Mouse (Mus musculus): ENCODE measurements around the gene Tmem150a.

Tmem150a gene

GRCm38 (mm10) chr6:72352636-72353405 is 2.4 kb upstream of the Tmem150a start:
- DNase-seq = no peak

- DNase-seq = no peak
Measured at GRCm38 (mm10) chr6:72354025-72354424, 1.2 kb upstream of the Tmem150a start.

DNA sequence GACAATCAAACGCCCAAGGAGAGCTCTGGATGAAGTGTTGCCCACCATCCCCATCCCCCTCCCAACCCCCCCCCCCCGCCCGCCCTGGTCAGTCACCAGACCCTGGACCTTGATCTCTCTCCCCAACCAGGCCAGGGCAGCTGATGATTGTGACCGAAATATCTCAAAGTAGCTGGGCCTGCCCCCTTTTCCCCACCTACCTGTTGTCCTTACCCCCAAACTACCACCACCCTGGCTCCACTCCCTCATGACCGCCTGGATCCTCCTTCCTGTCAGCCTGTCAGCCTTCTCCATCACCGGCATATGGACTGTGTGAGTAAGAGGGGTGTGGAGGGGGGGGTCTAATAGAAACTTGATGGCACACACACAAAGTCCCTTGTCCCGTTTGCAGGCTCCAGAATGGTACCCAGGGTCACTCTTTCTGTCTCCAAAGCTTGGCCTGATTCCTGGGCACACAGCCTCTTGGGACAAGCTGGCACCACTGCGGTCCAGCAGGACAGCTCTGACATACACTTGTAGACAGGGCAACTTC is 820 bp downstream of the Tmem150a start:
- peak; percentile 52 for DNase-seq

GRCm38 (mm10) chr6:72357164-72358079 is 2.2 kb downstream of the Tmem150a start:
- peak; percentile 36 for DNase-seq

- DNase-seq = peak; percentile 21
Measured at GRCm38 (mm10) chr6:72358086-72358764, 3.0 kb downstream of the Tmem150a start.

DNA sequence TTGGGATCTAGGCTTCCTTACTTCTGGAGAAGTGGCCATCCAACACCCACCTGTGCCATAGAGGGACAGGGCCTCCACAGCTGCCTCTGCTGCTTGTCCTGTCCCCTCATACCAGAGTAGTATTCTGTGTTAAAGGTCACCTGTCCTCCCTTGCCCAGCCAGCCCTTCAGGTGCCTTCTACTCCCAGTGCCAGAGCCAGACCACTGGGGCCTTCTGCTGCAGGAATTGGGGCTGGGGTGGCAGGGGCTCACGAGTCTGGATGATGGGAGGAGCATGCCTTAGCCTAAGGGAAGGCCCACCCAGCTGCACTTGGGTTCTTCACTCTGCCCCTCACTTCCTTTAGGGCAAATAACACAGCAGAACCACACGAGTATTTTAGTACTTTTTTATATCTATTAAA is 4.1 kb downstream of the Tmem150a start:
- no peak for DNase-seq

- DNase-seq = no peak
Measured at GRCm38 (mm10) chr6:72359891-72360598, 4.8 kb downstream of the Tmem150a start.

DNA sequence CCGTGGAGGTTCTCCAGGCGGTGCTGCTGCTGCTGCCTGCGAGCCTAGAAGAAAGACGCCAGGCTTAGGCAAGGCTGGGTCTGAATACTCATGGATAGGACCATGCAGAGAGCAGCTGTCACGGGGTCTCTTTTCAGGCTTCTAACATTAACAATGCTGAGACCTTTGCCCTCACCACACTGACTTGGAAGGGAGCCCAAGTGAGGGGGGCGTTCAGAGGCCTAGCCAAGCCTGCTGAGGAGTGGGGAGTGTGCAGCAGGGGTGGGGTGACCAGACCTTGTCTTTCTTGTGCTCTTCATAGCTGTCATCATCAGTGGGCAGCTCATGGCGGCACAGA is 5.3 kb downstream of the Tmem150a start:
- DNase-seq = peak; percentile 41

DNA sequence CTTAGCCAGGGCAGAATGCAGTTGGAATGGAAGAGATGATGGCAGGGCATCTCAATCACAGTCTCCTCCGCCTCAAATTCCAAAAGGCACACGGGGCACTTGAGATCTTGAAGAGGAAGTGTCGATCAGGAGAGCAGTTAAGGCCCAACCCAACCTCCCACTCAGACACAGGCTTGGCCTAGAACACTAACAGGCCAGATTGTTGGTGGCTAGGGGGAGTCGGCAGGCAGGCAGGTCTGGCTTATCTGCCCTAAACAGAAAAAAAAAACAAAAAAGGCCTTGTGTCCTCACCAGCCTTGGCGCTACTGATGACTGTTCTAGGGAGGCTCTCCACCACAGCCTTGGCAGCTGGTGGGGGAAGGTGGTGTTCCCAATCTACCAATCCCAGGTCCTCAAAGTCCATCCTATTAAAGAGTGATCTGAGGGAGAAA is 5.9 kb downstream of the Tmem150a start:
- peak; percentile 28 for DNase-seq

DNA sequence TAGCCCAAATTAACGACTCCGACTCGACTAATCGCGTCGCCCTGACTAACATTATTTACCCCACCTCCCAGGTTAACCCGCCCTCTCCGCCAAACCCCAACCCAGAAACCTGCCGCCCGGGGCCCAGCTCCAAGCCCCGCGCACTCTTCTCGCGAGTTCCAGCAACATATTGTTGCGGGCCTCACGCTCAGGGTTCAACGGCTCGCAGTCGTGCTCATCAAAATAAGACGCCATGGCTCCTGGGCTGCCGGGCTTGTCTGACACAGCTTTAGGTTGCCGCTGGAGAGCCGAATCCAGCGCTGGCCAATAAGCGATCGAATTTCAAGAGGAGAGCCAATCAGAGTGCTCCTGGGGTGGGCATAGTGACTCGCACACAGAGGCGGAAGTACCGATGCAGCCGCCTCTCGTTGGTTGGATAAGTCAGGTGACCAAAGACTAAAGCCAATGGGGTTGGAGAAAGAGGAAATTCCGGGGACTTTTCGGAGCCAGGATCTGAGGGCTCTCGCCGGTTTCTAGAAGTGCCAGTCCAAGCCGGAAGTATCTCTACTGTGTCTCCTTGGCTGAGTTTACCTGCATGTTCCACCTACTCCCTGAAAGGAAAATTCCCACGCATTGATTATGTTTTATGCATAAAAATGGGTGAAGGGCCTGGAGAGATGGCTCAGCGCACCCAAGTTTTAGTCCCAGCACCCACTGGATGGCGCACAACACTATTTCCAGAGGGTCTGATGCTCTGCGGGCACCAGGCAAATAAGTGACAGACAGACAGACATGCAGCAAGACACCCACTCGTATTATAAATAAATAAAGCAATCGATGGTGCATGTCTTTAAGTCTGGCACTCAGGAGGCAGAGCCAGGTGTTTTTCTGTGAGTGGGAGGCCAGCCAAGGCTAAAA is 7.1 kb downstream of the Tmem150a start:
- peak; percentile 97 for DNase-seq

DNA sequence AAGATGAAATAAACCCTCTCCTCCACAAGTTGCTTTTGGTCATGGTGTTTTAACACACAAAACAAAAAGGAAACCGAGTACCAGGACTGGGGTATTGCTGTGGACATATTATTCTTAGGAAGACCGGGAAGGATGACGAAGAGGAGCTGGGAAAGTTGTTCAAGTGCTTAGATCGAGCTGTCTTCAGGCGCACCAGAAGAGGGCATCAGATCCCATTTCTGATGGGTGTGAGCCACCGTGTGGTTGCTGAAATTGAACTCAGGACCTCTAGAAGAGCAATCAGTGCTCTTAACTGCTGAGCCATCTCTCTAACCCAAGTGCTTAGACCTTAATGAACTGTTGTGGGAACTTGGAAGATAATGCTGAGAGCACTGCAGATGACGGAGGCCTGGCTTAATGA is 8.8 kb downstream of the Tmem150a start:
- DNase-seq = no peak

- no peak for DNase-seq
Measured at GRCm38 (mm10) chr6:72364985-72365384, 9.7 kb downstream of the Tmem150a start.

DNA sequence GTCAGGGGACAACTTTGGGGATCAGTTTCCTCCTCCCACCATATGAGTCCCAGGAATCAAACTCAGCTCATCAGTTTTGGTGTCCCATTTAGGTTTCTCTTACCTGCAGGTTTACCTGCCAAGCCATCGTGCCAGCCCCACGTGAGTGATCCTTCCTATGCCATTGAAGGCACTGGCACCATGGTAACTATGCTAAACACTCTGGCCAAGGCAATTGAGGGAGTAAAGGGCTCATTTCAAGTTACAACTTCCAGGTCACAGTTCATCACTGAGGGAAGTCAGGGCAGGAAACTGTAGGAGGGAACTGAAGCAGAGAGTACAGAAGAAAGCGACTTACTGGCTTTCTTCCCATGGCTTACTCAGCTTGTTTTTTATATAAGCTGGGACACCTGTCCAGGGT is 11.1 kb downstream of the Tmem150a start:
- no peak for DNase-seq

- no peak for DNase-seq
Measured at GRCm38 (mm10) chr6:72366844-72367443, 11.7 kb downstream of the Tmem150a start, which contains the start of gene Rnf181. Gene Rnf181, minus strand, starts transcription at chr6:72366956.

DNA sequence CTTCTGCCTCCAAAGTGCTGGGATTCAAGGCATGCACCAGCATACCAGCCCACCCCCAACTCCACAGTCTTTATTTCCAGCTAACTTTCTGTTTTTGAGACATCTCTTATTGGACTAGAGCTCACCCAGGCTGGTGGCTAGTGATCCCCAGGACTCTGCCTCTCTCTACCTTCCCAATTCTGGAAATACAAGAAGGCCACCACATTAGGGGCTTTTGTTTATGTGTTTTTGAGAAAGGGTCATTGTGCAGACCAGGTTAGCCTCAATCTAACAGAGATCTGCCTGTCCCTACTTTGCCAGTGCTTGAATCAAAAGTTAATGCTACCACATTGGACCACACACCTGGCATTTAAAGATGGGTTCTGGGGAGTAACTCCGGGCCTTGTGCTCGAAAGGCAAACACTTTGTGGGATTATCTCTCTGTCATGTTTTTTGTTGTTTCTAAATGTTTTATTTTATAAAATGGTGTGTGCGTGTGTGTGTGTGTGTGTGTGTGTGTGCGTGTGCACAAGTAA is 12.3 kb downstream of the Tmem150a start:
- no peak for DNase-seq

- DNase-seq = no peak
Measured at GRCm38 (mm10) chr6:72369557-72369956, 14.3 kb downstream of the Tmem150a start.

GRCm38 (mm10) chr6:72370091-72370490 is 14.8 kb downstream of the Tmem150a start:
- DNase-seq = no peak

DNA sequence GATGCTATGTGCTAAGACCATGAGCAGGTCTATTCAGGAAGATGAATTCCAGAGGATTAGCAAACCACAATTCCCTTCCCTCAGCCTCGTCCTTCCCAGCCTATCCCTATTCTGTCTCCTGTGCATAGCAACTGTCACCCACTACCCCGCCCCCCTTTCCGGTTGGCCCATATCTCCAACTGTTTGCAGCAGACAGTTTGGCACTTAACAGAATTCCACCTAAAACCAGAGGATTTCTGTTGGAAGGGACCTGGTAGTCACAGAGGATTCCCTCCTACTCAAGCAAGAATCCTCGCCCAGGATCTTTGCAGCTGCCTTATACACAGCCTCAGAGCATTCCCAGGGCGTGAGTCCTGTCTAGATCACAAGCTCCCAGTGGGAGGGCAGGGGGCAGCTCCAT is 15.9 kb downstream of the Tmem150a start:
- no peak for DNase-seq

- no peak for DNase-seq
Measured at GRCm38 (mm10) chr6:72371571-72371970, 16.3 kb downstream of the Tmem150a start.

GRCm38 (mm10) chr6:72373184-72373583 is 17.9 kb downstream of the Tmem150a start:
- no peak for DNase-seq

DNA sequence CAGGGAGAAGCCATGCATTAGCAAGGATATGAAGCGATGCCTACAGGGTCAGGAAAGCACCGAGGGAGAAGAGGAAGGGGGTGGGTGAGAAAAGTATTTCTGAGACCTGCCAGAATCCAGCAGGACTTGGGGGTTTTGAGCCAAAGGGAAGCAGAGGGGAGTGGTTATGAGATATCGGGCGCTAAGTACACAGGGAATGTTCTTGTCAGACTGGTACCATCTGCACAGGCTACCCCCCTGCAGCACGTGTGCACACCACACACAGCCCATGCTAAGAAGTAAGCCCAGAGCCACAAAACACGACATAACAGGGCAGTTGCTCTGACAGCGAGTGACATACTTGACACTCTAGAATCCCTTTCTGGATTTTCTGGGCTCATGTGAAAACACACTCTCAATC is 19.0 kb downstream of the Tmem150a start:
- DNase-seq = no peak

All from cerebellum, adult 11-12 months (tissue).